Mouse (Mus musculus): ENCODE measurements around the gene 4930544D05Rik.

- TF ChIP-seq CTCF (IDR thresholded peaks at IDR 0.05; ENCODE audit: low read depth) (no peak), EP300 (optimal IDR thresholded peaks at IDR 0.05) (no peak)
Observed at GRCm38 (mm10) chr11:70626877-70627276, 11.2 kb downstream of the 4930544D05Rik start.

Measured in stomach, postnatal 0 days (tissue).